Comparison of ENCODE assay signal across 14 mouse cellular contexts in the genomic region with DNA sequence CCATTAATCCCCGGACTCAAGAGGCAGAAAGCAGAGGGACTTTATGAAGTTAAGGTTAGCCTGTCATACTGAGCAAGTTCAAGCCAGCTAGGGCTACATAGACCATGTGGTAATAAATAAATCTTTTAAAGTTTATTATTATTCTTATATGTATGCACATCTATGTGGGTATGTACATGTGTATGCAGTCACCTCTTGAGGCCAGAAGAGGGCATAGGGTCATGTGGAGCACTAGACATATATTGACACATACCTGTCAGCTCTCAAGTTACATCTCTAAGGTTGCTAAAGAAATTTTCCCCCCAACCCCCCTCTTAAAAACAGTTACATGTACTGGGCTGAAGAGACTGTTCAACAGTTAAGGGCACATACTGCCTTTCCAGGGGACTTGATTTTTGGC. TPM values are rescaled to one million over a fixed set of nuclear protein-coding genes. Genes with fewer than 3 reads are reported as not detected.
DNase-seq lines count a peak whose midpoint lies in the region; ATAC-seq and TF ChIP-seq lines count a peak whose summit lies in the region.
"Had no signal": no experiment of that assay in that cellular context is flagged by ENCODE, and none has a peak within 500 bp of the region (broad histone marks: within the 10 kb centered on the region; RNA-seq: fewer than 3 reads in every experiment).

No protein-coding gene starts in this region.

- no peaks in the 10 kb centered on the region for H3K27me3 ChIP-seq in hindbrain, embryonic 12.5 days
- H3K27me3 ChIP-seq in hindbrain, embryonic 11.5 days (ENCODE audit: control insufficient read depth, insufficient read depth, low read length): no peaks in the 10 kb centered on the region
- H3K27me3 ChIP-seq in neural tube, embryonic 14.5 days (ENCODE audit: control insufficient read depth, insufficient read depth, low read length): no peaks in the 10 kb centered on the region
- no peaks in the 10 kb centered on the region for H3K27me3 ChIP-seq in neural tube, embryonic 15.5 days (replicated peaks)
- no peaks in the 10 kb centered on the region for H3K27me3 ChIP-seq in hindbrain, postnatal 0 days (ENCODE audit: insufficient read depth, low read length)
- H3K27me3 ChIP-seq: kidney, embryonic 15.5 days had no signal

- H3K4me2 ChIP-seq in hindbrain, embryonic 12.5 days (replicated peaks): no peak overlapping the region
- H3K4me2 ChIP-seq in hindbrain, embryonic 11.5 days (replicated peaks; ENCODE audit: low read depth, low read length): no peak overlapping the region
- H3K4me2 ChIP-seq in neural tube, embryonic 14.5 days (ENCODE audit: low read depth, low read length): no peak overlapping the region
- H3K4me2 ChIP-seq in neural tube, embryonic 15.5 days: no peak overlapping the region
- H3K4me2 ChIP-seq in hindbrain, postnatal 0 days (ENCODE audit: low read depth, low read length): no peak overlapping the region
- H3K4me2 ChIP-seq: kidney, embryonic 15.5 days had no signal

- peak; percentile 32; the same call in 1 of the 2 replicates for ATAC-seq in hindbrain, embryonic 12.5 days (ENCODE audit: low FRiP score)
- ATAC-seq in hindbrain, embryonic 11.5 days (ENCODE audit: low FRiP score): no peak
- ATAC-seq in neural tube, embryonic 14.5 days (ENCODE audit: low read depth): peak; percentile 35; the same call in 1 of the 2 replicates
- no peak; the same call in 1 of the 2 replicates for ATAC-seq in neural tube, embryonic 15.5 days (ENCODE audit: low FRiP score)
- ATAC-seq in hindbrain, postnatal 0 days: peak; percentile 34; the same call in 1 of the 2 replicates

- 90% methylated on average over 1 of the region's 1 CpGs for WGBS in hindbrain, embryonic 12.5 days
- WGBS in hindbrain, embryonic 11.5 days: 89% methylated on average over 1 of the region's 1 CpGs
- WGBS in neural tube, embryonic 14.5 days: 90% methylated on average over 1 of the region's 1 CpGs
- 92% methylated on average over 1 of the region's 1 CpGs for WGBS in neural tube, embryonic 15.5 days
- 90% methylated on average over 1 of the region's 1 CpGs for WGBS in hindbrain, postnatal 0 days

- H3K27ac ChIP-seq in hindbrain, embryonic 12.5 days: no peak overlapping the region
- H3K27ac ChIP-seq in hindbrain, embryonic 11.5 days (ENCODE audit: low read depth, low read length): no peak overlapping the region
- H3K27ac ChIP-seq in neural tube, embryonic 14.5 days (ENCODE audit: low read depth, low read length): no peak overlapping the region
- no peak overlapping the region for H3K27ac ChIP-seq in neural tube, embryonic 15.5 days (replicated peaks)
- no peak overlapping the region for H3K27ac ChIP-seq in hindbrain, postnatal 0 days
- H3K27ac ChIP-seq: kidney, embryonic 15.5 days had no signal

- no peak overlapping the region for H3K4me3 ChIP-seq in hindbrain, embryonic 12.5 days
- H3K4me3 ChIP-seq in hindbrain, embryonic 11.5 days (ENCODE audit: low read depth, low read length): no peak overlapping the region
- H3K4me3 ChIP-seq in neural tube, embryonic 14.5 days (ENCODE audit: low read depth, low read length): no peak overlapping the region
- no peak overlapping the region for H3K4me3 ChIP-seq in neural tube, embryonic 15.5 days (replicated peaks)
- no peak overlapping the region for H3K4me3 ChIP-seq in hindbrain, postnatal 0 days (ENCODE audit: low read length)
- H3K4me3 ChIP-seq: kidney, embryonic 15.5 days had no signal

- H3K9me3 ChIP-seq in hindbrain, embryonic 12.5 days (replicated peaks): no peaks in the 10 kb centered on the region
- no peaks in the 10 kb centered on the region for H3K9me3 ChIP-seq in hindbrain, embryonic 11.5 days (ENCODE audit: control insufficient read depth, low read length)
- no peaks in the 10 kb centered on the region for H3K9me3 ChIP-seq in neural tube, embryonic 14.5 days (ENCODE audit: control insufficient read depth, low read length)
- H3K9me3 ChIP-seq in neural tube, embryonic 15.5 days (replicated peaks): no peaks in the 10 kb centered on the region
- no peaks in the 10 kb centered on the region for H3K9me3 ChIP-seq in hindbrain, postnatal 0 days (ENCODE audit: low read length)
- H3K9me3 ChIP-seq: kidney, embryonic 15.5 days had no signal

- DNase-seq in hindbrain, embryonic 11.5 days (ENCODE audit: low spot score): no peak
- no peak for DNase-seq in hindbrain, postnatal 0 days (ENCODE audit: low spot score)
- no peak for DNase-seq in adipocyte (ENCODE audit: low spot score)
- DNase-seq in left cerebral cortex, adult 18-20 months (ENCODE audit: low spot score in 2 of 2): no peak
- no peak for DNase-seq in embryo, embryonic 10.5 days (ENCODE audit: low spot score)
- DNase-seq: cerebellum, adult 18-20 months; heart, adult 11 months; heart, postnatal 10 days; lung, postnatal 4 days; thymus, postnatal 25 days had no signal

- H3K4me1 ChIP-seq in hindbrain, embryonic 12.5 days: no peaks in the 10 kb centered on the region
- H3K4me1 ChIP-seq in hindbrain, embryonic 11.5 days (replicated peaks; ENCODE audit: control insufficient read depth, insufficient read depth, low read length): no peaks in the 10 kb centered on the region
- no peaks in the 10 kb centered on the region for H3K4me1 ChIP-seq in neural tube, embryonic 14.5 days (ENCODE audit: control insufficient read depth, insufficient read depth, low read length)
- H3K4me1 ChIP-seq in neural tube, embryonic 15.5 days: no peaks in the 10 kb centered on the region
- H3K4me1 ChIP-seq in hindbrain, postnatal 0 days (ENCODE audit: insufficient read depth, low read length): no peaks in the 10 kb centered on the region
- H3K4me1 ChIP-seq: kidney, embryonic 15.5 days had no signal

- peaks cover 19% of the 10 kb centered on the region for H3K36me3 ChIP-seq in hindbrain, embryonic 12.5 days
- H3K36me3 ChIP-seq in hindbrain, embryonic 11.5 days (ENCODE audit: control insufficient read depth, insufficient read depth, low read length): no peaks in the 10 kb centered on the region
- H3K36me3 ChIP-seq in neural tube, embryonic 14.5 days (ENCODE audit: control insufficient read depth, insufficient read depth, low read length): peaks cover 12% of the 10 kb centered on the region; the same call in 1 of the 2 replicates
- H3K36me3 ChIP-seq in neural tube, embryonic 15.5 days: peaks cover 16% of the 10 kb centered on the region
- H3K36me3 ChIP-seq in hindbrain, postnatal 0 days (ENCODE audit: insufficient read depth, low read length): peaks cover 6% of the 10 kb centered on the region

- no peak overlapping the region for H3K9ac ChIP-seq in hindbrain, embryonic 12.5 days
- H3K9ac ChIP-seq in hindbrain, embryonic 11.5 days (ENCODE audit: low read depth, low read length): no peak overlapping the region
- H3K9ac ChIP-seq in neural tube, embryonic 14.5 days (replicated peaks; ENCODE audit: low read depth, low read length): no peak overlapping the region
- H3K9ac ChIP-seq in neural tube, embryonic 15.5 days (replicated peaks): no peak overlapping the region
- H3K9ac ChIP-seq in hindbrain, postnatal 0 days (replicated peaks; ENCODE audit: low read length): no peak overlapping the region
- H3K9ac ChIP-seq: kidney, embryonic 15.5 days had no signal

- TF ChIP-seq CTCF in hindbrain, postnatal 0 days (IDR thresholded peaks at IDR 0.05; ENCODE audit: low read depth): no peak

RNA-seq across cellular contexts. Expression of a gene that starts 16.6 kb away (rescaled TPM):
- 53.1 and 54.8 TPM in 2 replicates for polyA plus RNA-seq in hindbrain, embryonic 12.5 days (2016; fragmentation: Nextera tagmentation; extraction: Ambion mirVana)
- polyA plus RNA-seq in hindbrain, embryonic 11.5 days (2014; fragmentation: Nextera tagmentation; extraction: Ambion mirVana): 48.8 and 62.0 TPM in 2 replicates
- 20.9 and 27.5 TPM in 2 replicates for polyA plus RNA-seq in neural tube, embryonic 14.5 days (2014; fragmentation: Nextera tagmentation; extraction: Ambion mirVana)
- polyA plus RNA-seq in neural tube, embryonic 15.5 days (2015; fragmentation: Nextera tagmentation; extraction: Ambion mirVana): 24.8 and 24.9 TPM in 2 replicates
- total RNA-seq in hindbrain, postnatal 0 days (2014; rRNA removed): 38.4 and 41.9 TPM in 2 replicates
- polyA plus RNA-seq in hindbrain, postnatal 0 days (2015; fragmentation: Nextera tagmentation; extraction: Ambion mirVana): 23.4 and 23.6 TPM in 2 replicates
- 10 to 100 TPM; 28.7 TPM for total RNA-seq in left cerebral cortex, adult 18-20 months (2021)

RNA-seq across cellular contexts. Expression of a gene that starts 29.8 kb away (rescaled TPM):
- polyA plus RNA-seq in hindbrain, embryonic 12.5 days (2016; fragmentation: Nextera tagmentation; extraction: Ambion mirVana): 73.5 and 76.0 TPM in 2 replicates
- 51.1 and 52.1 TPM in 2 replicates for polyA plus RNA-seq in hindbrain, embryonic 11.5 days (2014; fragmentation: Nextera tagmentation; extraction: Ambion mirVana)
- polyA plus RNA-seq in neural tube, embryonic 14.5 days (2014; fragmentation: Nextera tagmentation; extraction: Ambion mirVana): 73.5 and 77.9 TPM in 2 replicates
- 63.3 and 65.6 TPM in 2 replicates for polyA plus RNA-seq in neural tube, embryonic 15.5 days (2015; fragmentation: Nextera tagmentation; extraction: Ambion mirVana)
- total RNA-seq in hindbrain, postnatal 0 days (2014; rRNA removed): 155 and 172 TPM in 2 replicates
- 50.1 and 50.3 TPM in 2 replicates for polyA plus RNA-seq in hindbrain, postnatal 0 days (2015; fragmentation: Nextera tagmentation; extraction: Ambion mirVana)
- 10 to 100 TPM; 67.6 to 69.9 TPM for total RNA-seq in left cerebral cortex, adult 18-20 months (2021)

RNA-seq across cellular contexts. Expression of a gene that starts 29.9 kb away (rescaled TPM):
- polyA plus RNA-seq in hindbrain, embryonic 12.5 days (2016; fragmentation: Nextera tagmentation; extraction: Ambion mirVana): 53.7 and 56.0 TPM in 2 replicates
- polyA plus RNA-seq in hindbrain, embryonic 11.5 days (2014; fragmentation: Nextera tagmentation; extraction: Ambion mirVana): 34.5 and 35.4 TPM in 2 replicates
- 47.1 and 52.9 TPM in 2 replicates for polyA plus RNA-seq in neural tube, embryonic 14.5 days (2014; fragmentation: Nextera tagmentation; extraction: Ambion mirVana)
- 57.2 and 57.5 TPM in 2 replicates for polyA plus RNA-seq in neural tube, embryonic 15.5 days (2015; fragmentation: Nextera tagmentation; extraction: Ambion mirVana)
- total RNA-seq in hindbrain, postnatal 0 days (2014; rRNA removed): 15.1 and 15.4 TPM in 2 replicates
- 42.9 and 47.1 TPM in 2 replicates for polyA plus RNA-seq in hindbrain, postnatal 0 days (2015; fragmentation: Nextera tagmentation; extraction: Ambion mirVana)
- 10 to 100 TPM; 46.8 to 47.1 TPM for total RNA-seq in left cerebral cortex, adult 18-20 months (2021)

RNA-seq across cellular contexts. Expression of a gene that starts 60.0 kb away (rescaled TPM):
- polyA plus RNA-seq in hindbrain, embryonic 12.5 days (2016; fragmentation: Nextera tagmentation; extraction: Ambion mirVana): 1.0 and 2.2 TPM in 2 replicates
- polyA plus RNA-seq in hindbrain, embryonic 11.5 days (2014; fragmentation: Nextera tagmentation; extraction: Ambion mirVana): 0.86 and 1.4 TPM in 2 replicates
- polyA plus RNA-seq in neural tube, embryonic 14.5 days (2014; fragmentation: Nextera tagmentation; extraction: Ambion mirVana): 1.3 and 2.1 TPM in 2 replicates
- 1.4 and 2.0 TPM in 2 replicates for polyA plus RNA-seq in neural tube, embryonic 15.5 days (2015; fragmentation: Nextera tagmentation; extraction: Ambion mirVana)
- 0.25 TPM in 1 of 2 replicates, not detected in the other for total RNA-seq in hindbrain, postnatal 0 days (2014; rRNA removed)
- 0.19 and 0.37 TPM in 2 replicates for polyA plus RNA-seq in hindbrain, postnatal 0 days (2015; fragmentation: Nextera tagmentation; extraction: Ambion mirVana)
- 1 to 10 TPM; 3.6 to 4.2 TPM for total RNA-seq in left cerebral cortex, adult 18-20 months (2021)

Comparison
In these comparisons a context has a peak if more than half of its experiments do, and no peak if none do; other contexts are left out.
1. ATAC-seq: peak in hindbrain, embryonic 12.5 days (single experiment), neural tube, embryonic 14.5 days (single experiment) and hindbrain, postnatal 0 days (single experiment); none in hindbrain, embryonic 11.5 days (single experiment) and neural tube, embryonic 15.5 days (single experiment).